Comparison of ENCODE assay signal across 18 mouse cellular contexts in genomic region chr5:122342874-122343273, GRCm38 (mm10).
"Had no signal": no experiment of that assay in that cellular context is flagged by ENCODE, and none has a peak within 500 bp of the region (broad histone marks: within the 10 kb centered on the region; RNA-seq: fewer than 3 reads in every experiment).

No protein-coding gene starts in this region.

- H3K36me3 ChIP-seq: limb, embryonic 13.5 days; stomach, embryonic 15.5 days had no signal

- H3K4me1 ChIP-seq: limb, embryonic 13.5 days; stomach, embryonic 15.5 days had no signal

- H3K4me3 ChIP-seq: limb, embryonic 13.5 days; megakaryocyte, embryonic 14.5 days; stomach, embryonic 15.5 days had no signal

- H3K27ac ChIP-seq: kidney, postnatal 0 days; limb, embryonic 13.5 days; liver, embryonic 14.5 days; stomach, embryonic 15.5 days had no signal

- H3K9me3 ChIP-seq: limb, embryonic 13.5 days; stomach, embryonic 15.5 days had no signal

- H3K9ac ChIP-seq: limb, embryonic 13.5 days; liver, embryonic 14.5 days; stomach, embryonic 15.5 days had no signal

- H3K4me2 ChIP-seq: limb, embryonic 13.5 days; midbrain, embryonic 11.5 days; stomach, embryonic 15.5 days had no signal

- H3K27me3 ChIP-seq: megakaryocyte, embryonic 14.5 days; stomach, embryonic 15.5 days had no signal

- DNase-seq: kidney, adult 11 months; kidney, adult 9 months; kidney, postnatal 36 days; layer of hippocampus, adult 9-11 months; layer of hippocampus, postnatal 36 days; left cerebral cortex, postnatal 4 days; lung, adult 18-20 months; lung, postnatal 36 days; right cerebral cortex, adult 18-20 months; right cerebral cortex, postnatal 25 days; thymus, adult 2 months; thymus, postnatal 25 days had no signal
